Comparison of ENCODE assay signal across 9 mouse cellular contexts in the genomic region with DNA sequence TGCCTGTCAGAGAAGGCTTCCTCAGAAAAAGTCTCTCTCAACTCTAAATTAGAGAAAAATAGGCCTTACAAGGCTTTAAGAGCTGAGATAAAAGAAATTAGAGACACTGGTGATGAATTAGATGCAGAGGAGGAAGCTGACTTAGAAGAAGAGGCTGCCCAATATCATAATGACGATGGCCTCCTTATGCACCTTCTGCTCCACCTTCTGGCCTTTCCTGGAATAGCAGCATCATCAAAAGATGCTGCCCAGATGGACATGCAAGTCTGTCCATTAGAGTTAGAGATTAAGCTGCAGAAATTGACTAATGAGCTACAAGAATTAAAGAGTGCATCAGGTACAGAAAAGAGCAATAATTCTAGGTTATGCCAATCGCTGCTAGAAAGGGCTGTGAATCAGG. TPM values are rescaled to one million over a fixed set of nuclear protein-coding genes. Genes with fewer than 3 reads are reported as not detected.
DNase-seq lines count a peak whose midpoint lies in the region; ATAC-seq lines count a peak whose summit lies in the region.
"Had no signal": no experiment of that assay in that cellular context is flagged by ENCODE, and none has a peak within 500 bp of the region (broad histone marks: within the 10 kb centered on the region; RNA-seq: fewer than 3 reads in every experiment).

No protein-coding gene starts in this region.

- H3K36me3 ChIP-seq in hindbrain, embryonic 10.5 days: no peaks in the 10 kb centered on the region
- no peaks in the 10 kb centered on the region for H3K36me3 ChIP-seq in hindbrain, embryonic 16.5 days (ENCODE audit: control insufficient read depth, insufficient read depth, low read length)

- no peaks in the 10 kb centered on the region for H3K9me3 ChIP-seq in hindbrain, embryonic 10.5 days
- H3K9me3 ChIP-seq in hindbrain, embryonic 16.5 days (ENCODE audit: control insufficient read depth, low read length): no peaks in the 10 kb centered on the region

- ATAC-seq in hindbrain, embryonic 16.5 days: no peak
- ATAC-seq in monocyte, adult 5-6 weeks (replicated peaks; ENCODE audit: insufficient number of reproducible peaks, low FRiP score, low TSS enrichment, poor library complexity, severe bottlenecking): peak; percentile 93

- H3K4me3 ChIP-seq in hindbrain, embryonic 10.5 days: no peak overlapping the region
- no peak overlapping the region for H3K4me3 ChIP-seq in hindbrain, embryonic 16.5 days (ENCODE audit: low read length)

- WGBS in hindbrain, embryonic 10.5 days: 5% methylated on average over 2 of the region's 2 CpGs
- 7% methylated on average over 2 of the region's 2 CpGs for WGBS in hindbrain, embryonic 16.5 days

- peaks cover 10% of the 10 kb centered on the region for H3K4me1 ChIP-seq in hindbrain, embryonic 10.5 days (replicated peaks)
- H3K4me1 ChIP-seq in hindbrain, embryonic 16.5 days (ENCODE audit: control insufficient read depth, insufficient read depth, low read depth, low read length): no peaks in the 10 kb centered on the region

- no peaks in the 10 kb centered on the region for H3K27me3 ChIP-seq in hindbrain, embryonic 10.5 days (ENCODE audit: insufficient read depth, poor library complexity, severe bottlenecking)
- H3K27me3 ChIP-seq in hindbrain, embryonic 16.5 days (replicated peaks; ENCODE audit: control insufficient read depth, insufficient read depth, low read length): no peaks in the 10 kb centered on the region

- H3K27ac ChIP-seq in hindbrain, embryonic 10.5 days: no peak overlapping the region
- no peak overlapping the region for H3K27ac ChIP-seq in hindbrain, embryonic 16.5 days (ENCODE audit: low read depth, low read length)

- no peak overlapping the region for H3K4me2 ChIP-seq in hindbrain, embryonic 16.5 days (ENCODE audit: low read length)

- H3K9ac ChIP-seq in hindbrain, embryonic 16.5 days (ENCODE audit: low read depth, low read length): no peak overlapping the region

- DNase-seq in hindbrain, embryonic 10.5 days (ENCODE audit: low spot score): peak; percentile 50
- DNase-seq in 3T3-L1 (ENCODE audit: low read depth, low spot score) (peak; percentile 76), MEL-GATA-1-ER (ENCODE audit: extremely low read depth, low read depth) (peak; percentile 64)
- peak; percentile 78 for DNase-seq in cerebellum, adult 9-11 months
- peak; percentile 85 for DNase-seq in induced T-regulatory cell, adult 2 months (ENCODE audit: low read depth)
- DNase-seq in right cerebral cortex, postnatal 14 days: no peak

RNA-seq across cellular contexts. Expression of a gene that starts 6.8 kb away (rescaled TPM):
- 65.1 and 72.5 TPM in 2 replicates for polyA plus RNA-seq in hindbrain, embryonic 10.5 days (2016; fragmentation: Nextera tagmentation; extraction: Ambion mirVana)
- 86.0 and 94.7 TPM in 2 replicates for polyA plus RNA-seq in hindbrain, embryonic 16.5 days (2015; fragmentation: Nextera tagmentation; extraction: Ambion mirVana)
- 217 to 229 TPM (median 219 TPM) in 3 replicates for total RNA-seq in monocyte, adult 5-6 weeks (2017)

RNA-seq across cellular contexts. Expression of a gene that starts 21.4 kb away (rescaled TPM):
- 3.8 and 8.2 TPM in 2 replicates for polyA plus RNA-seq in hindbrain, embryonic 10.5 days (2016; fragmentation: Nextera tagmentation; extraction: Ambion mirVana)
- polyA plus RNA-seq in hindbrain, embryonic 16.5 days (2015; fragmentation: Nextera tagmentation; extraction: Ambion mirVana): 5.6 and 6.8 TPM in 2 replicates
- not detected in 3 replicates for total RNA-seq in monocyte, adult 5-6 weeks (2017)

RNA-seq across cellular contexts. Expression of a gene that starts 26.4 kb away (rescaled TPM):
- 167 and 177 TPM in 2 replicates for polyA plus RNA-seq in hindbrain, embryonic 10.5 days (2016; fragmentation: Nextera tagmentation; extraction: Ambion mirVana)
- 168 and 175 TPM in 2 replicates for polyA plus RNA-seq in hindbrain, embryonic 16.5 days (2015; fragmentation: Nextera tagmentation; extraction: Ambion mirVana)
- 29.5 to 52.1 TPM (median 49.3 TPM) in 3 replicates for total RNA-seq in monocyte, adult 5-6 weeks (2017)

RNA-seq across cellular contexts. Expression of a gene that starts 26.7 kb away (rescaled TPM):
- 276 and 312 TPM in 2 replicates for polyA plus RNA-seq in hindbrain, embryonic 10.5 days (2016; fragmentation: Nextera tagmentation; extraction: Ambion mirVana)
- 465 and 500 TPM in 2 replicates for polyA plus RNA-seq in hindbrain, embryonic 16.5 days (2015; fragmentation: Nextera tagmentation; extraction: Ambion mirVana)
- 32.7 to 60.7 TPM (median 37.0 TPM) in 3 replicates for total RNA-seq in monocyte, adult 5-6 weeks (2017)

RNA-seq across cellular contexts. Expression of a gene that starts 30.1 kb away (rescaled TPM):
- polyA plus RNA-seq in hindbrain, embryonic 10.5 days (2016; fragmentation: Nextera tagmentation; extraction: Ambion mirVana): not detected in 2 replicates
- polyA plus RNA-seq in hindbrain, embryonic 16.5 days (2015; fragmentation: Nextera tagmentation; extraction: Ambion mirVana): not detected in 2 replicates
- not detected in 3 replicates for total RNA-seq in monocyte, adult 5-6 weeks (2017)
- total RNA-seq: layer of hippocampus, postnatal 14 days had no signal
